Mouse (Mus musculus) lung, adult 2 months (tissue): Measurements from ENCODE around the gene Bmx.

ENCODE experiments used
- CTCF ChIP-seq: fragments of 200-500 bp; IDR thresholded peaks from 2 replicates; pipeline ENCODE4 v1.5.1; 2011; ENCODE audit warnings: mild to moderate bottlenecking, low read length, control low read depth; ENCODE audit not compliant: insufficient read depth
- POLR2A ChIP-seq: fragments of 200-500 bp; IDR thresholded peaks from 2 replicates; pipeline ENCODE4 v1.6.1; 2011; ENCODE audit warnings: low read depth, mild to moderate bottlenecking, control low read depth, low read length, borderline replicate concordance; ENCODE audit errors: extremely low read depth

DNA sequence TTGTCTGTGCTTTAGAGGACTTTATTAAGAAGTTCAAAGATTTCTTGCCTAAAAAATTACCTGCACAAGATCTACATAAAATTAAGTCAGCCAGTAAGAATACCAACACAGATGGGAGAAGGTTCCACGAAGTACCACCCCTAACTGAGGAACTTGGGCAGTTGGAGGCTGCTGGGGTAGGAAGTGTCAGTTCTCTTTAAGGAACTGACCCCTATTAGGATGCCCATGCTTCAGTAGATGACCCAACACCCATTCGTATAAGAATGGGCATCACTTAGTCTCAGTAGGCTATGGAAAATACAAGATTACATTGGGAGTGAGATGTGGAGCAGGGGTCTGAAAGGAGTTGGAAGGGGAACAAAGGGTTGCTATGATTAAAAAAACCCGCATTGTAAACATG, 12.6 kb upstream of the Bmx start:
- TF ChIP-seq CTCF, result no peak
- TF ChIP-seq POLR2A, result no peak
